Mouse (Mus musculus) midbrain, embryonic 12.5 days (tissue): Measurements from ENCODE around the gene Atrn. TPM values are rescaled to one million over a fixed set of nuclear protein-coding genes. Genes with fewer than 3 reads are reported as not detected.
"Not testable (repeated sequence)": the region's sequence is repeated elsewhere in the genome, so short reads cannot be mapped to it uniquely, and the experiment has no call there.

Experiments
- ATAC-seq: fragments of 200-750 bp; cut with Nextera tagmentation; 2 replicates; pipeline ENCODE4 v1.8.0; 2017; ENCODE audit warnings: low read depth, moderate TSS enrichment, moderate library complexity; ENCODE audit not compliant: low FRiP score
- H3K27ac ChIP-seq: fragments of 300-500 bp; sonication (generic); replicated peaks from 2 replicates; pipeline ENCODE4 v1.5.1; 2016; ENCODE audit warnings: mild to moderate bottlenecking
- H3K27me3 ChIP-seq: fragments of 300-500 bp; sonication (generic); 2 replicates; pipeline ENCODE4 v1.6.1; 2016; ENCODE audit warnings: mild to moderate bottlenecking
- H3K36me3 ChIP-seq: fragments of 300-500 bp; sonication (generic); 2 replicates; pipeline ENCODE4 v1.6.1; 2016
- H3K4me1 ChIP-seq: fragments of 300-500 bp; sonication (generic); 2 replicates; pipeline ENCODE4 v1.6.1; 2016
- H3K4me2 ChIP-seq: fragments of 300-500 bp; sonication (generic); replicated peaks from 2 replicates; pipeline ENCODE4 v1.6.1; 2016; ENCODE audit warnings: mild to moderate bottlenecking, moderate library complexity
- H3K4me3 ChIP-seq: fragments of 300-500 bp; sonication (generic); 2 replicates; pipeline ENCODE4 v1.5.1; 2016; ENCODE audit warnings: mild to moderate bottlenecking
- H3K9ac ChIP-seq: fragments of 300-500 bp; sonication (generic); replicated peaks from 2 replicates; pipeline ENCODE4 v1.6.1; 2016; ENCODE audit warnings: mild to moderate bottlenecking, moderate library complexity
- H3K9me3 ChIP-seq: fragments of 300-500 bp; sonication (generic); 2 replicates; pipeline ENCODE4 v1.6.1; 2016; ENCODE audit warnings: mild to moderate bottlenecking
- WGBS: fragments of 180-500 bp; shearing (Covaris S2); methylation state at CpG from one replicate; pipeline ENCODE4 v1.1.7; 2016; 5-methylcytosine and 5-hydroxymethylcytosine counted together
- polyA plus RNA-seq: library from polyadenylated mRNA; unstranded; fragments of >200 nt; fragmentation: Nextera tagmentation; extraction: Ambion mirVana; gene quantifications from 2 replicates; pipeline ENCODE4 v1.2.1, GENCODE M21; 2016

The Atrn gene
- polyA plus RNA-seq, 1 experiment from 2014 or later, result 11.8 TPM

DNA sequence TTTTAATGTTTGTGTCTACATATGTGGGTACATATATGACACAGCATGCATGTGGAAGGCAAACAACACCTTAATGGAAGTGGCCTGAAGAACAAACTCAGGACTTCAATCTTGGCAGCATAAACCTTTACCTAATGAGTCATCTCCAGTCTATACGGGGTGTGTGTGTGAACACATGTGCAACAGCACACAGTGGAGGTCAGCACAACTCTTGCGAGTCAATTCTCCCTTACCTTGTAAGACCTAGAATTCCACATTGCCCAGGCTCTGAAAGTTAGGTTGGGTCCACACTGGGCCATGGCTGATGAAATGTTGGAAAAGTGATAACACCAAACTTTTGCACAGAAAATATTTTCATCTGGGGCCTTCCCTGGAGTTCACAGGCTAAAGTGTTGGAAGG, 124.3 kb downstream of the Atrn start:
- Histone ChIP-seq H3K27me3 (no peaks in the 10 kb centered on the region), H3K36me3 (peaks cover 16% of the 10 kb centered on the region; the same call in 1 of the 2 replicates), H3K4me3 (no peak overlapping the region), H3K9ac (no peak overlapping the region), H3K4me1 (no peaks in the 10 kb centered on the region), H3K27ac (no peak overlapping the region), H3K9me3 (no peaks in the 10 kb centered on the region), H3K4me2 (no peak overlapping the region)
- 92% methylated on average over 2 of the region's 2 CpGs for WGBS
- no peak for ATAC-seq

- no peaks in the 10 kb centered on the region for H3K4me1 ChIP-seq
- 88% methylated on average over 1 of the region's 1 CpGs for WGBS
- H3K4me2 ChIP-seq, result no peak overlapping the region
- H3K36me3 ChIP-seq, result peaks cover 11% of the 10 kb centered on the region; the same call in 1 of the 2 replicates
- no peaks in the 10 kb centered on the region for H3K9me3 ChIP-seq
- H3K27me3 ChIP-seq, result no peaks in the 10 kb centered on the region
- ATAC-seq, result no peak
- H3K4me3 ChIP-seq, result no peak overlapping the region
- no peak overlapping the region for H3K9ac ChIP-seq
- H3K27ac ChIP-seq, result no peak overlapping the region
Observed at GRCm38 (mm10) chr2:131030998-131031397, 124.7 kb downstream of the Atrn start.

GRCm38 (mm10) chr2:131031406-131031805, 125.1 kb downstream of the Atrn start:
- not testable (repeated sequence) for ATAC-seq

GRCm38 (mm10) chr2:131036343-131036742, 130.0 kb downstream of the Atrn start:
- Histone ChIP-seq H3K9me3 (no peaks in the 10 kb centered on the region), H3K36me3 (no peaks in the 10 kb centered on the region), H3K27me3 (peaks cover 29% of the 10 kb centered on the region), H3K4me2 (no peak overlapping the region), H3K27ac (no peak overlapping the region), H3K9ac (no peak overlapping the region), H3K4me3 (no peak overlapping the region), H3K4me1 (peaks cover 7% of the 10 kb centered on the region; the same call in 1 of the 2 replicates)
- WGBS, result 95% methylated on average over 2 of the region's 2 CpGs
- no peak for ATAC-seq

More at GRCm38 (mm10) chr2:131031406-131031805, 125.1 kb downstream of the Atrn start:
- not testable (repeated sequence) for H3K4me3 ChIP-seq, H3K27me3 ChIP-seq, H3K4me1 ChIP-seq, H3K36me3 ChIP-seq, H3K9me3 ChIP-seq, H3K9ac ChIP-seq, H3K4me2 ChIP-seq, H3K27ac ChIP-seq
- 70% methylated on average over 1 of the region's 1 CpGs for WGBS

- Histone ChIP-seq H3K9ac (no peak overlapping the region), H3K9me3 (no peaks in the 10 kb centered on the region), H3K27me3 (peaks cover 33% of the 10 kb centered on the region), H3K4me3 (no peak overlapping the region), H3K4me2 (no peak overlapping the region), H3K27ac (no peak overlapping the region), H3K36me3 (no peaks in the 10 kb centered on the region), H3K4me1 (peaks cover 7% of the 10 kb centered on the region; the same call in 1 of the 2 replicates)
- no peak for ATAC-seq
Observed at GRCm38 (mm10) chr2:131036757-131037156, 130.5 kb downstream of the Atrn start.

DNA sequence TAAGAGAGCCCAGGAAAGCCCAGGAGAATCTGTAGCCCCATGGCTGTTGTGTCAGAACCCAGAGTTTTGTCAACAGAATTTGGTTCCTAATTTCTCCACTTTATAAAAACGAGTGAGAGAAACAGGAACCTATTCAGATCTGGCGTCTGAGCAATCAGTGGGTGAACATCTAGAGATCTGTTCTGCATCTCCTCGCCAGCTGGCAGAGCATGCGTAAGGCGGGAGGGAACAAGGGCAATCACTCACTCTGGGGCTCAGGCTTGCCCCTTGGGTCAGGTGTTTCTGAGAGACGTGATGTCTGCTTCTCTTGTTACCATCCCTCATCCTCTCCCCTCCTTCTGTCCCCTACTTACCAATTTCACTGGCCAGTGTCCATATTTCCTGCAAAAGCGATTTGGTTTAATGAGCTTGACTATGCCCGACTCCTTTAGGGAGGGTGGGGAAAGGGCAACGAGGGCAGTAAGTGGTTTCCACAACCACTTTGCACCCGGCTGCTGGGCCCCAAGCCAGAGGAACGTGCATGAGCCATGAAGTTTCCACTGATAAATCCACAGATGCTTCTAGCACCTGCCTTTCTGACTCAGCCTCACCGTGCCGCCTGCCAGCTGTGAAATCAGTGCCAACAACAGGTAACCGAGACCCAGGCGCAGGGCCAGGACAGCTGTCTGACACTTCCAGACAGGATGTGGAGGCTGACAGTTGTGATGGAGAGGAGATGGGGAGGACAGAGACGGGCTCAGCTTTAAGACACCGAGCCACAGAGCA, 131.1 kb downstream of the Atrn start:
- 79% methylated on average over 17 of the region's 17 CpGs for WGBS
- ATAC-seq, result no peak
- Histone ChIP-seq H3K4me1 (peaks cover 7% of the 10 kb centered on the region; the same call in 1 of the 2 replicates), H3K9ac (no peak overlapping the region), H3K27me3 (peaks cover 40% of the 10 kb centered on the region), H3K36me3 (no peaks in the 10 kb centered on the region), H3K9me3 (no peaks in the 10 kb centered on the region), H3K27ac (no peak overlapping the region), H3K4me2 (no peak overlapping the region), H3K4me3 (no peak overlapping the region)

- Histone ChIP-seq H3K4me1 (peaks cover 7% of the 10 kb centered on the region; the same call in 1 of the 2 replicates), H3K4me2 (no peak overlapping the region), H3K4me3 (no peak overlapping the region), H3K9me3 (no peaks in the 10 kb centered on the region), H3K27ac (no peak overlapping the region), H3K9ac (no peak overlapping the region), H3K27me3 (peaks cover 48% of the 10 kb centered on the region), H3K36me3 (no peaks in the 10 kb centered on the region)
- 92% methylated on average over 6 of the region's 6 CpGs for WGBS
- ATAC-seq, result no peak
Observed at GRCm38 (mm10) chr2:131038197-131038596, 131.9 kb downstream of the Atrn start.

DNA sequence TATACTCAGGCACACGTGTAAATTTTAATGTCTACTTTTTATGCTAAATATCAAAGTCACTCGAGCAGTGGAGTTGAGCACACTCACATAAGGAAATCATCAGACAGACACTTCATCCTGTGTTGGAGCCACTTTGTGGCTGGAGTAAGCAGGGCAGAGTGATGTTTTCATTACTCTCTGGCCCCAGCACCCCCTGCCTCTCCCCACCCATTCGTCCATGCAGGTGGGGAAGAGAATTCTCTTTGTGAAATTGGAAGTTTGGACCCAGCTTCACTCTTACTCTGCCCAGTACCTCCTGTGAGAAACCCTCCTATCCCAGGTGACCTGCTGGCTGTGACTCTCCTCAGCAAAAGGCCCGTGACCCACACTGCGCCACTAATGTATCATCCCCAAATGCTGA, 132.4 kb downstream of the Atrn start:
- Histone ChIP-seq H3K4me2 (no peak overlapping the region), H3K4me1 (peaks cover 7% of the 10 kb centered on the region; the same call in 1 of the 2 replicates), H3K27ac (no peak overlapping the region), H3K9ac (no peak overlapping the region), H3K36me3 (no peaks in the 10 kb centered on the region), H3K27me3 (peaks cover 51% of the 10 kb centered on the region), H3K9me3 (no peaks in the 10 kb centered on the region), H3K4me3 (no peak overlapping the region)
- 89% methylated on average over 5 of the region's 5 CpGs for WGBS
- no peak for ATAC-seq

- Histone ChIP-seq H3K9ac (peak overlapping the region; percentile 40), H3K4me3 (peak overlapping the region; percentile 51), H3K27ac (no peak overlapping the region), H3K27me3 (peaks cover 55% of the 10 kb centered on the region), H3K9me3 (no peaks in the 10 kb centered on the region), H3K4me2 (peak overlapping the region; percentile 72), H3K4me1 (peaks cover 7% of the 10 kb centered on the region; the same call in 1 of the 2 replicates), H3K36me3 (no peaks in the 10 kb centered on the region)
- ATAC-seq, result peak; percentile 65
- 3% methylated on average over 98 of the region's 115 CpGs for WGBS
Observed at GRCm38 (mm10) chr2:131040854-131041825, 134.8 kb downstream of the Atrn start.

GRCm38 (mm10) chr2:131042988-131043387, 136.7 kb downstream of the Atrn start, which contains the start of gene Gfra4:
TSS of gene Gfra4 (minus strand) at chr2:131043088.
- H3K9me3 ChIP-seq, result no peaks in the 10 kb centered on the region
- H3K4me3 ChIP-seq, result no peak within 1 kb of the TSS
- ATAC-seq, result no peak
- H3K27me3 ChIP-seq, result peaks cover 55% of the 10 kb centered on the region
- 66% methylated on average over 2 of the region's 2 CpGs for WGBS
- H3K27ac ChIP-seq, result no peak within 1 kb of the TSS
- peak within 1 kb of the TSS; percentile 72 for H3K4me2 ChIP-seq
- H3K36me3 ChIP-seq, result no peaks in the 10 kb centered on the region
- H3K9ac ChIP-seq, result no peak within 1 kb of the TSS
- peaks cover 7% of the 10 kb centered on the region; the same call in 1 of the 2 replicates for H3K4me1 ChIP-seq

DNA sequence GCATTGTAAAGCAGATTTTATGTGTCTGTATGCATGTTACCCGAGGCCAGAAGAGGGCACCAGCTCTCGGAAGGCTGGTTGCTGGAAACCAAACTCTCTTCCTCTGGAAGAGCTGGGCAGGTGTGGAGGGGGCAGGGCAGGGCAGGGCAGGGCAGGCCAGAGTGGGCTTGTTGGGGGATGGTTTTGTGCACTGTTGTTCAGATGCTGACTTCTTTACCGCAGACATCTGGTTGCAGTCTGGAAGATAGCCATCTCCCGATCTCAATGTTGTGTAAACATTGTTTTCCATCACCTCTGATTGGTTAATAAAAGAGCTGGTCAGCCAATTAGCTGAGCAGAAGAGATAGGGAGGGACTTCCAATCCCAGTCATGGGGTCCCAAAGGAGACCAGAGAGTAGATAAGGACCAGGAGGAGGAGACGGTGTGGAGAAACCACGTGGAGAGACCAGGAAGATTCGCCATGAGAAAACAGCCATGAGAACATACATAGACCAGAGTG, 138.1 kb downstream of the Atrn start:
- Histone ChIP-seq H3K4me2 (peak overlapping the region; percentile 23; the same call in 1 of the 2 replicates), H3K9ac (no peak overlapping the region), H3K9me3 (no peaks in the 10 kb centered on the region), H3K27me3 (peaks cover 45% of the 10 kb centered on the region), H3K4me3 (no peak overlapping the region), H3K4me1 (peaks cover 7% of the 10 kb centered on the region; the same call in 1 of the 2 replicates), H3K36me3 (no peaks in the 10 kb centered on the region), H3K27ac (no peak overlapping the region)
- WGBS, result 15% methylated on average over 7 of the region's 7 CpGs
- no peak for ATAC-seq
